Mouse (Mus musculus): ENCODE measurements around the gene Rprml. TPM values are rescaled to one million over a fixed set of nuclear protein-coding genes. Genes with fewer than 3 reads are reported as not detected.
"Not testable (repeated sequence)": the region's sequence is repeated elsewhere in the genome, so short reads cannot be mapped to it uniquely, and the experiment has no call there.

The Rprml gene
- polyA plus RNA-seq, 1 experiment from 2014 or later = 3.5 TPM

DNA sequence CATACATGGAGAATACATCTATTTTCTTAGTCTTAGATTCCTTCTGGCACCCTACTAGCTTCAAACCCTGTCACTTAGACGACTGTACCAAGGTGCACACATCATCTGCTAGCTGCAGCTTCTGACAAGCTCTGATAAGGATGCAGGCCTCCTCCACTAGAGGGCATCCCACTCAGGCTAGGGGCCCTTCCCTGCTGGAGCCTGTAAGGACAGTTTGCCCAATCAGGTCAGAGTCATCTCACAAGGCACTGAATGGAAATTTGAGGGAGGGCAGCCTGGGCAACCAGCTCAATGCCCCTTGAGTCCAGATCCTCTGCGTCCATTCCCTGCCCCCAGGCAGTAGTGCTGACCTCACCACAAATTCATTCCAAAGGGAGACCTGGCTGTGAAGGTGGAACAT is 27.7 kb downstream of the Rprml start:
- not testable (repeated sequence) for H3K9ac ChIP-seq (ENCODE audit: low read depth, low read length); H3K27ac ChIP-seq (ENCODE audit: low read depth, low read length); H3K4me1 ChIP-seq (ENCODE audit: control insufficient read depth, insufficient read depth, low read depth, low read length); H3K4me2 ChIP-seq (ENCODE audit: low read length); H3K4me3 ChIP-seq (ENCODE audit: low read length); H3K27me3 ChIP-seq (replicated peaks; ENCODE audit: control insufficient read depth, insufficient read depth, low read length); H3K9me3 ChIP-seq (ENCODE audit: control insufficient read depth, low read length); ATAC-seq
- H3K36me3 ChIP-seq (ENCODE audit: control insufficient read depth, insufficient read depth, low read length) = peaks cover 26% of the 10 kb centered on the region
- WGBS = 36% methylated on average over 2 of the region's 2 CpGs

DNA sequence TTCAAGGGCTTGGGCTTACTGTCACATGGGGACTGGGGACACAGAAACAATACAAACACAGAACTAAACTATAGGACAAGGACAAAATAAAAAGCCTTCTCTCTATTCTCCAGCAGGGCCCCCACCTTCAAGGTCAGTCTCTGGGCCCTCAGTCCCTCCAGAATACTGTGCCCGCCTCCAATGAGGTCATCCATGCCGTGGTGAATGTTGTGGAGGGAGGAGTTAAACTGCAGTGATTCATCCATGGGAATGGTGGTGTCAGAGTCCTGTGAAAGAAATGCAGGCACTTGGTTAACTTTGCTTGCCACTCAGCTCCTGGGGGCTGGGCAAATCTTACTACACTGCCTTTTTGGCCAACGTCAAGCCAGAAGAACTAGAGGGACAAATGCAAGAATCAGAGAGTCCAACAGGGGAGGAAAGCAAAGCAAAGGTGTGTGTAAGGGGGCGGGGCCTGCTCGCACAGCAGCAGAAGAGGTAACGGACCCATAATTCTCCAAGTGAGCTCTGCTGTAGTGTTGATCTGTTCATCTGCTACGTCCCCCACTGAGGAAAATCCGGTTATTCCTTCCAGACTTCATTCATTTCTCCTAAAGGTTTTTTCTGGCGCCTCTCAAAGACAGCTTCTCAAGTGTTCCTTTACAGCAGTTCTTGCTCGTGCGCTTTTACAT is 34.4 kb downstream of the Rprml start:
- H3K27ac ChIP-seq (ENCODE audit: low read depth, low read length) = no peak overlapping the region
- H3K27me3 ChIP-seq (replicated peaks; ENCODE audit: control insufficient read depth, insufficient read depth, low read length) = no peaks in the 10 kb centered on the region
- 91% methylated on average over 11 of the region's 11 CpGs for WGBS
- no peak for ATAC-seq
- no peaks in the 10 kb centered on the region for H3K4me1 ChIP-seq (ENCODE audit: control insufficient read depth, insufficient read depth, low read depth, low read length)
- H3K9ac ChIP-seq (ENCODE audit: low read depth, low read length) = no peak overlapping the region
- no peaks in the 10 kb centered on the region for H3K9me3 ChIP-seq (ENCODE audit: control insufficient read depth, low read length)
- H3K36me3 ChIP-seq (ENCODE audit: control insufficient read depth, insufficient read depth, low read length) = peaks cover 56% of the 10 kb centered on the region
- no peak overlapping the region for H3K4me2 ChIP-seq (ENCODE audit: low read length)
- no peak overlapping the region for H3K4me3 ChIP-seq (ENCODE audit: low read length)

DNA sequence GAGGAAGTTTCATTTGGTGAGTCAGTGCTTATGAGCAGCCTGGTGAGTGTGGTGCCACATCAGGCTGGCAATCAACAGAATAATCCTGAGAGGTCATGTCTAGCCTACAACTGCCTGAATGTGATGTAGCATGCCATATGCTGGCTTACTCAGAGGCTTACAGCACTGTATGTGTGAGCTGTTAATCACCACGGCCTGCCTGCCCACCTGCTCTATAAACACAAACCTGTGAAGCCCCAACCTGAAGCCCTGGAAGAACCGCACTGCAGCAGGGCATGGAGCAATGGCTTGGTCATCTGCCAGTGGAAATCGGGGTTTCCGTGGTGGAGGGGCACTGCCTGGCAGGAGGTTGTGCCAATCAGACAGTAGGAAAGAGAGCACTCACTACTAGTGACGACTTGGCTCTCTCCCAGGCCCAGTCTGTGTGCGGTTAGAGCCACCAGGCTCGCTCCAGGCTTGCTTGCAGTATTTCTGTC is 35.9 kb downstream of the Rprml start:
- ATAC-seq = peak; percentile 42; the same call in 1 of the 2 replicates

DNA sequence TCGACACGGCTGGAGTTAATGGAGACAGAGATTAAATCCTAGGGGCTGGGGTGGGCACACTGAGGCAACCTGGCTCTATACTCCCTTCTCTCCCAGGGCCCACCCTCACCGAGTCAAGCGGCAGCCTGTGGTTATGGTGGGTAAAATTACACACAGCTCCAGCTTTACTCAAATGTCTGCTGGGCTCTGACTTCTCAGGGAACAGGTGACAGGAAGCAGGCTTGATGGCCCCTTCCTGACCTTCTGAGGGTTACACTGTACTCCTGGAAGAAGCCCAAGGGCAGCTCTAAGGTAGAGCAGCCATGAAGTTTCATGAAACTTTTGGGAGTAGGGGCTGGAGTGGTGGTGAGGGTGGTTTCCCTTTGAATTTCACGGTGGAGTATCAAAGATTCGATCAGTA is 37.3 kb downstream of the Rprml start:
- WGBS = 92% methylated on average over 6 of the region's 6 CpGs
- no peak overlapping the region for H3K4me3 ChIP-seq (ENCODE audit: low read length)

More for the DNA sequence above, 35.9 kb downstream of the Rprml start:
- WGBS = 61% methylated on average over 7 of the region's 7 CpGs
- no peak overlapping the region for H3K9ac ChIP-seq (ENCODE audit: low read depth, low read length)
- no peak overlapping the region for H3K27ac ChIP-seq (ENCODE audit: low read depth, low read length)
- H3K36me3 ChIP-seq (ENCODE audit: control insufficient read depth, insufficient read depth, low read length) = peaks cover 46% of the 10 kb centered on the region
- H3K9me3 ChIP-seq (ENCODE audit: control insufficient read depth, low read length) = no peaks in the 10 kb centered on the region
- H3K4me3 ChIP-seq (ENCODE audit: low read length) = no peak overlapping the region
- H3K4me1 ChIP-seq (ENCODE audit: control insufficient read depth, insufficient read depth, low read depth, low read length) = no peaks in the 10 kb centered on the region; the same call in 1 of the 2 replicates
- H3K27me3 ChIP-seq (replicated peaks; ENCODE audit: control insufficient read depth, insufficient read depth, low read length) = no peaks in the 10 kb centered on the region
- H3K4me2 ChIP-seq (ENCODE audit: low read length) = no peak overlapping the region

DNA sequence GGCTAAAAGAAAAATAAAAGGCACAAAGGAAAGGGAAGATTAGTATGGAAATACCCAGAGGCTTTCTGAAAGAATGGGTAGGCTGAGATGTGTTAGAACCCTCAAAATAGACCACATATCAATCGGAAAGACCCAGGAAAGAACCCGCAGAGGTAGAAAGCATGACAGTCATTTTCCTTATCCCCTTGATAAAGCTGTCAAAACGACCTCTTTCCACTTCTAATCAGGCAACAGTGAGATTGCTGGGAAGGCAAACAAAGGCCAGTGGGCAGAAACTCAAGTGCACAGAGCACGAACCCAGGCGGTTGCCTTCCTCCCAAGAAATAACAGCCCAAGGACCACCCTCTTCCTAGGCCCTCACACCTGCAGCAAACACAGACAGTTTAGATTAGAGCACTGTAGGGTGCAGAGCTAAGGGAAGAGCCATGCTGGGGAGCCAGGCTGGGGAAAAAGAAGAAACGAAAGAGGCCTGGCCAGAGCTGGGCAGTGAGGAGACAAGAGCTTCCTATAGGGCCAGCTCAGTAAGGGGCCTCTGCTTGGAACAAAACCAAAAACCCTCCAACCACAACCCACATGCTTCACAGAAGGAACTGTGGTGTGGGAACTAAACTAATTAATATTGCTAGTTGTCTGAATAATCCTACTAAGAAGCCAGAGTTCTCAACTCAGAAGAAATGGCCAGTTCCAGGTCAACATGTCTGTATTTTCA is 39.1 kb downstream of the Rprml start:
- no peaks in the 10 kb centered on the region for H3K27me3 ChIP-seq (replicated peaks; ENCODE audit: control insufficient read depth, insufficient read depth, low read length)
- no peak overlapping the region for H3K9ac ChIP-seq (ENCODE audit: low read depth, low read length)
- WGBS = 64% methylated on average over 6 of the region's 6 CpGs
- ATAC-seq = no peak
- H3K36me3 ChIP-seq (ENCODE audit: control insufficient read depth, insufficient read depth, low read length) = peaks cover 29% of the 10 kb centered on the region
- H3K4me2 ChIP-seq (ENCODE audit: low read length) = no peak overlapping the region
- H3K27ac ChIP-seq (ENCODE audit: low read depth, low read length) = no peak overlapping the region
- no peak overlapping the region for H3K4me3 ChIP-seq (ENCODE audit: low read length)
- no peaks in the 10 kb centered on the region for H3K9me3 ChIP-seq (ENCODE audit: control insufficient read depth, low read length)
- no peaks in the 10 kb centered on the region; the same call in 1 of the 2 replicates for H3K4me1 ChIP-seq (ENCODE audit: control insufficient read depth, insufficient read depth, low read depth, low read length)

More for the DNA sequence above, 37.3 kb downstream of the Rprml start:
- H3K4me1 ChIP-seq (ENCODE audit: control insufficient read depth, insufficient read depth, low read depth, low read length) = no peaks in the 10 kb centered on the region; the same call in 1 of the 2 replicates
- ATAC-seq = no peak
- no peaks in the 10 kb centered on the region for H3K9me3 ChIP-seq (ENCODE audit: control insufficient read depth, low read length)
- no peaks in the 10 kb centered on the region for H3K27me3 ChIP-seq (replicated peaks; ENCODE audit: control insufficient read depth, insufficient read depth, low read length)
- no peak overlapping the region for H3K9ac ChIP-seq (ENCODE audit: low read depth, low read length)
- H3K36me3 ChIP-seq (ENCODE audit: control insufficient read depth, insufficient read depth, low read length) = peaks cover 41% of the 10 kb centered on the region
- H3K27ac ChIP-seq (ENCODE audit: low read depth, low read length) = no peak overlapping the region
- H3K4me2 ChIP-seq (ENCODE audit: low read length) = no peak overlapping the region

DNA sequence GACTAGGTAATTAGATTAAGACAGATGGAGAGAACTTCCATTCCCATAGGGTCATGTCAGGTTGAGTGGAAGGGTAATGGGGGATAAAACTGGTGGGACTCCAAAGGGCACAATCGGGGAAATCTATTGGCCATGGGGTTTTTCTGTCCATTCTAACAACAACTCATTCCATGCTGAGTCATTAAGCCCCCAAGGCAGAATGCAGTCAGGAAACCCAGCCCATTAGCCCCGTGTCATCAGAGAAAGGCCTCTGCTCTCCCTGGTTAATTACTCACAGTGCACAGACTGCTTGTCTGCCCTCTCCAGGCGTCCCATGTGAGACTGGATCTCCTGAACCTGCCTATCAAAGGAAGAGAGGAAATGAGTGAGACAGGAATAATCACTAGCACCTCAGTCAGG is 39.6 kb downstream of the Rprml start:
- H3K4me1 ChIP-seq (ENCODE audit: control insufficient read depth, insufficient read depth, low read depth, low read length) = no peaks in the 10 kb centered on the region; the same call in 1 of the 2 replicates
- 31% methylated on average over 3 of the region's 3 CpGs for WGBS
- ATAC-seq = no peak

DNA sequence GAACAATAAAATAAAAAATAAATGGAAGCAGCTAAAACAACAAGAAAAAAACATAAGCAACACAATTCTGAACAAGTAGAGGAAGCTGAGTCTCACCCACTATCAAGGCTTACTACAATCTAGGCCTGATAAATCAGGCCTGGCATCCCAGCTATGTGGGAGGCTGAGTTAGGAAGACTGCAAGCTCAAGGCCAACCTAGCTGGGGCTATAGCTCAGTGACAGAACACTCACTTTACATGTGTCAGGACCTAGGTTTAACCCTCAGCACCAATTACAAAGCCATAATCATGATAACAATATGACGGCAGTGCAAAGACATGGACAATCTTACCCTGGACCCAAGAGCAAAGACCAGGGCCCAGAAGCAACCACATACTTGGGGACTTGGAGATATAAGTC is 41.7 kb downstream of the Rprml start:
- no peaks in the 10 kb centered on the region for H3K27me3 ChIP-seq (replicated peaks; ENCODE audit: control insufficient read depth, insufficient read depth, low read length)
- H3K4me1 ChIP-seq (ENCODE audit: control insufficient read depth, insufficient read depth, low read depth, low read length) = no peaks in the 10 kb centered on the region; the same call in 1 of the 2 replicates
- no peaks in the 10 kb centered on the region for H3K9me3 ChIP-seq (ENCODE audit: control insufficient read depth, low read length)
- H3K27ac ChIP-seq (ENCODE audit: low read depth, low read length) = no peak overlapping the region
- no peak overlapping the region for H3K4me2 ChIP-seq (ENCODE audit: low read length)
- peaks cover 10% of the 10 kb centered on the region; the same call in 1 of the 2 replicates for H3K36me3 ChIP-seq (ENCODE audit: control insufficient read depth, insufficient read depth, low read length)
- ATAC-seq = no peak
- no peak overlapping the region for H3K9ac ChIP-seq (ENCODE audit: low read depth, low read length)
- no peak overlapping the region for H3K4me3 ChIP-seq (ENCODE audit: low read length)
- WGBS = 82% methylated on average over 1 of the region's 1 CpGs

More for the DNA sequence above, 39.6 kb downstream of the Rprml start:
- no peaks in the 10 kb centered on the region for H3K27me3 ChIP-seq (replicated peaks; ENCODE audit: control insufficient read depth, insufficient read depth, low read length)
- peaks cover 26% of the 10 kb centered on the region for H3K36me3 ChIP-seq (ENCODE audit: control insufficient read depth, insufficient read depth, low read length)
- H3K9me3 ChIP-seq (ENCODE audit: control insufficient read depth, low read length) = no peaks in the 10 kb centered on the region
- H3K4me3 ChIP-seq (ENCODE audit: low read length) = no peak overlapping the region
- no peak overlapping the region for H3K27ac ChIP-seq (ENCODE audit: low read depth, low read length)
- H3K9ac ChIP-seq (ENCODE audit: low read depth, low read length) = no peak overlapping the region
- no peak overlapping the region for H3K4me2 ChIP-seq (ENCODE audit: low read length)

DNA sequence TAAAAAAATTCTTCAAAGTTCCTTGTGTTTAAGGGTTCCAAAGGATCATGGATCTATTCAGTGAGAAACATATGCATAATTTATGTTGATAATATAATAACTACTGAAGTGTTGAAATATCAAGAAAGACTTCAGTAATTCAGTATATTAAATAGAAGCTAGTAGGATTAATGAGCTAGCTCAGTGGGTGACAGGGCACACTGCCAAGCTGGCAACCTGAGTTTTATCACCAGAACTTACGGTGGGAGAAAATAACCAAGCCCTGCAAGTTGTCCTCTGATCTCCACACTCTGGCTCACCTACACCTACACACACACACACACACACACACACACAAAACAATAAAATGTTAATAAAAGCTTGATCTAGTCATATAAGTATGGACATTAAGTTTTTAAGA is 43.9 kb downstream of the Rprml start:
- no peaks in the 10 kb centered on the region for H3K27me3 ChIP-seq (replicated peaks; ENCODE audit: control insufficient read depth, insufficient read depth, low read length)
- H3K36me3 ChIP-seq (ENCODE audit: control insufficient read depth, insufficient read depth, low read length) = no peaks in the 10 kb centered on the region
- H3K9ac ChIP-seq (ENCODE audit: low read depth, low read length) = no peak overlapping the region
- WGBS = 54% methylated on average over 1 of the region's 1 CpGs
- peaks cover 3% of the 10 kb centered on the region for H3K4me1 ChIP-seq (ENCODE audit: control insufficient read depth, insufficient read depth, low read depth, low read length)
- no peak overlapping the region for H3K4me3 ChIP-seq (ENCODE audit: low read length)
- ATAC-seq = no peak
- H3K4me2 ChIP-seq (ENCODE audit: low read length) = no peak overlapping the region
- H3K27ac ChIP-seq (ENCODE audit: low read depth, low read length) = no peak overlapping the region
- no peaks in the 10 kb centered on the region for H3K9me3 ChIP-seq (ENCODE audit: control insufficient read depth, low read length)

DNA sequence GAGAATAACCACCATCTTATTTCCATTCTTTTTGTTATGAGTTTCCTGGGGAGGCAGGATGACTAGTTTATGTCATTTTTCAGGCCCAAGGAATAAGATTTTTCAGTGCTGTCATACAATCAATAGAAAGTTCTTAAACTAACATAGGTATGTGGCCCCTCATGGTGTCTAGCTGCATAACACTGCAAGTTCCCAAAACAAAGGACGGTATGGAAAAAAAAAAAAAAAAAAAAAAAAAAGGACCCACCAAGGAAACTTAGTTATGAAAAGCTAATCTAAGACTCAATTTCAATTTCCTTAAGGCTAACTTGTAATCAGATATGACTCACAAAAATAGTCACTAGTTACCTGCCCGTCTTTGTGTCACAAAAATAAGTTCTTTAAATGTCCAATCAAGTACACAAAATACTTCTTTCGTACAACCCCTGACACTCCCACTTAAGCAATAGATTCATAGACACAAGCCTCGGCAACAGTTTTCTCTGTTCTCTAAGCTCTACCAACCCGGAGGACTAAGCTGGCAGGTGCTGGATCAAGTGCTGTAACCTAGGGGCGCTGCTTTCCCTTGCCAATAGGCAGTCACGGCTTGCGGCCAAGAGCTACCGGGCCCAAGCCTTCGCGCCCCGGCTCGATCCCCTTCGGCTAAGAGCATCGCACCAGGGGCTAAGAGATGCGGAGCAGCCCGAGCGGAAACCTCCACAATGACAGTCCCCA is 47.6 kb downstream of the Rprml start:
- Histone ChIP-seq H3K27me3 (replicated peaks; ENCODE audit: control insufficient read depth, insufficient read depth, low read length) (no peaks in the 10 kb centered on the region), H3K27ac (ENCODE audit: low read depth, low read length) (peak overlapping the region; percentile 98), H3K4me1 (ENCODE audit: control insufficient read depth, insufficient read depth, low read depth, low read length) (peaks cover 7% of the 10 kb centered on the region), H3K4me3 (ENCODE audit: low read length) (peak overlapping the region; percentile 81), H3K9me3 (ENCODE audit: control insufficient read depth, low read length) (no peaks in the 10 kb centered on the region), H3K9ac (ENCODE audit: low read depth, low read length) (peak overlapping the region; percentile 88), H3K36me3 (ENCODE audit: control insufficient read depth, insufficient read depth, low read length) (no peaks in the 10 kb centered on the region), H3K4me2 (ENCODE audit: low read length) (peak overlapping the region; percentile 67)
- WGBS = under 1% methylated on average over 17 of the region's 18 CpGs
- ATAC-seq = no peak; the same call in 1 of the 2 replicates

Measured in hindbrain, embryonic 16.5 days (tissue).